30 mouse cellular contexts compared by ENCODE assay signal in the genomic region with DNA sequence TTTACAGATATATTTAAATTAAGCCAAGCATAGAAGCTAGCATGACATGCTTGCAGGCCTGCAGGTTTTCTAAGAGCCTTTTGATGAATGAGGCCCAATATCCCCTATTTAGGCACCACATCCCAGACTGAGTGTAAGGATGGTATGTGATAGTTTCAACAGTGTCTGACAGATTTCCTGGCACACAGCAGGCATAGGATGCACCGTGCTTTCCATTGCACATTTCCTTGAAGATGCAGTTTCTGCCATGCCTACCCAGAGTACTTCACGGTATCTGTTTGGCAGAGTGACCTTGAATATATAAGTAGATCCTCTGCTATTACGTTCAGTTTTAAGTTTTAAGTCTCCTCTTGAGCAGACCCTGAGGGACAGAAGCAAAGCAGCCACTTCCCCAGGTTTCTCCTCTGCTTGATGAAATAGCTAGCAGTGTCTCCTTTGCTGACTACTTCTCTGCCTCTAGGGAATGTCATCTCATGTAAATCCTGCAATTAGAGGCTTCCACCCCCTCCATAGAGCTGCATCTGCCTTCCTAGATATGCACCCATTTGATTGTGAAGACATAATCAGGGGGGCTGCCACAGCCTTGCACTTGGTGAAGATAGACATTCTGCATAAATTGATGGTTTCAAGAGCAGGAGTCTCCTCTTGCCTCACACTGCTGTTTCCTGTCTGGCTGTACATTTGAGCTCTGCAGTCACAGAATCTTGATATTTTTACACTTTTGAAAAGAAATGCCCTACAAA.
DNase-seq lines count a peak whose midpoint lies in the region; ATAC-seq and TF ChIP-seq lines count a peak whose summit lies in the region.
"Had no signal": no experiment of that assay in that cellular context is flagged by ENCODE, and none has a peak within 500 bp of the region (broad histone marks: within the 10 kb centered on the region; RNA-seq: fewer than 3 reads in every experiment).

No protein-coding gene starts in this region.

- no peaks in the 10 kb centered on the region for H3K36me3 ChIP-seq in forebrain, embryonic 15.5 days
- H3K36me3 ChIP-seq in forebrain, embryonic 11.5 days (ENCODE audit: control insufficient read depth, insufficient read depth, low read length): no peaks in the 10 kb centered on the region
- no peaks in the 10 kb centered on the region for H3K36me3 ChIP-seq in midbrain, embryonic 16.5 days (ENCODE audit: control insufficient read depth, insufficient read depth, low read length)
- H3K36me3 ChIP-seq in midbrain, postnatal 0 days (ENCODE audit: insufficient read depth, low read length): no peaks in the 10 kb centered on the region
- H3K36me3 ChIP-seq in forebrain, postnatal 0 days (ENCODE audit: insufficient read depth): no peaks in the 10 kb centered on the region
- H3K36me3 ChIP-seq: embryonic facial prominence, embryonic 10.5 days; embryonic facial prominence, embryonic 13.5 days; heart, embryonic 10.5 days; heart, embryonic 13.5 days had no signal

- DNase-seq in forebrain, embryonic 11.5 days (ENCODE audit: low spot score): no peak
- DNase-seq in midbrain, postnatal 0 days (ENCODE audit: low spot score): no peak
- DNase-seq in brain, embryonic 14.5 days (ENCODE audit: low read depth): peak; percentile 55
- peak; percentile 25 for DNase-seq in forebrain, postnatal 0 days
- no peak for DNase-seq in gastrocnemius, postnatal 25 days
- DNase-seq: adrenal gland, adult 2 months; adrenal gland, postnatal 25 days; cerebellum, adult 11 months; cerebellum, adult 2 months; cerebellum, adult 9-11 months; cerebellum, postnatal 25 days; embryo, embryonic 11 days; gastrocnemius, adult 2 months; gastrocnemius, postnatal 14 days; heart, adult 2 months; heart, postnatal 14 days; heart, postnatal 4 days had no signal

- H3K27me3 ChIP-seq in forebrain, embryonic 15.5 days: no peaks in the 10 kb centered on the region
- H3K27me3 ChIP-seq in forebrain, embryonic 11.5 days (ENCODE audit: control insufficient read depth, insufficient read depth, low read length): no peaks in the 10 kb centered on the region
- H3K27me3 ChIP-seq in midbrain, embryonic 16.5 days (ENCODE audit: control insufficient read depth, insufficient read depth, low read depth, low read length): no peaks in the 10 kb centered on the region
- no peaks in the 10 kb centered on the region for H3K27me3 ChIP-seq in midbrain, postnatal 0 days (ENCODE audit: insufficient read depth, low read length)
- no peaks in the 10 kb centered on the region for H3K27me3 ChIP-seq in forebrain, postnatal 0 days (ENCODE audit: insufficient read depth, low read length)
- H3K27me3 ChIP-seq: embryonic facial prominence, embryonic 13.5 days; heart, embryonic 13.5 days had no signal

- no peak overlapping the region for H3K27ac ChIP-seq in forebrain, embryonic 15.5 days (replicated peaks)
- no peak overlapping the region for H3K27ac ChIP-seq in forebrain, embryonic 11.5 days (ENCODE audit: low read depth, low read length)
- H3K27ac ChIP-seq in midbrain, embryonic 16.5 days (ENCODE audit: low read length): no peak overlapping the region
- H3K27ac ChIP-seq in midbrain, postnatal 0 days (ENCODE audit: low read depth, low read length): no peak overlapping the region
- no peak overlapping the region for H3K27ac ChIP-seq in forebrain, postnatal 0 days (ENCODE audit: low read depth, low read length)
- H3K27ac ChIP-seq: embryonic facial prominence, embryonic 10.5 days; embryonic facial prominence, embryonic 13.5 days; gastrocnemius, adult 2 months; heart, adult 2 months; heart, embryonic 10.5 days; heart, embryonic 13.5 days; hindbrain, embryonic 14.5 days; hindbrain, postnatal 0 days had no signal

- no peak overlapping the region for H3K9ac ChIP-seq in forebrain, embryonic 15.5 days (replicated peaks)
- H3K9ac ChIP-seq in forebrain, embryonic 11.5 days (ENCODE audit: low read length): no peak overlapping the region
- no peak overlapping the region for H3K9ac ChIP-seq in midbrain, embryonic 16.5 days (ENCODE audit: low read depth, low read length)
- H3K9ac ChIP-seq in midbrain, postnatal 0 days (replicated peaks; ENCODE audit: low read length, poor library complexity, severe bottlenecking): no peak overlapping the region
- H3K9ac ChIP-seq in forebrain, postnatal 0 days: no peak overlapping the region
- H3K9ac ChIP-seq: embryonic facial prominence, embryonic 13.5 days; heart, embryonic 13.5 days; hindbrain, embryonic 14.5 days had no signal

- peak; percentile 51; the same call in 1 of the 2 replicates for ATAC-seq in forebrain, embryonic 15.5 days (replicated peaks)
- ATAC-seq in forebrain, embryonic 11.5 days (replicated peaks; ENCODE audit: low FRiP score): no peak
- peak; percentile 43 for ATAC-seq in midbrain, embryonic 16.5 days
- ATAC-seq in midbrain, postnatal 0 days (ENCODE audit: low FRiP score): no peak
- ATAC-seq in forebrain, postnatal 0 days: peak; percentile 43; the same call in 1 of the 2 replicates
- ATAC-seq in granulocyte monocyte progenitor cell, adult 5-6 weeks (replicated peaks; ENCODE audit: poor library complexity, severe bottlenecking): no peak
- ATAC-seq: CD4-positive, CD25-positive, alpha-beta regulatory T cell, adult 4 months; hindbrain, postnatal 0 days; inflammation-experienced regulatory T-cells, adult 6 months; intestine, embryonic 16.5 days had no signal

- H3K4me1 ChIP-seq in forebrain, embryonic 15.5 days: 0 out of 2 replicates have a peak, but pooled peaks cover 2% of the 10 kb centered on the region
- no peaks in the 10 kb centered on the region for H3K4me1 ChIP-seq in forebrain, embryonic 11.5 days (replicated peaks; ENCODE audit: control insufficient read depth, insufficient read depth, low read length)
- H3K4me1 ChIP-seq in midbrain, embryonic 16.5 days (ENCODE audit: control insufficient read depth, insufficient read depth, low read length): no peaks in the 10 kb centered on the region
- H3K4me1 ChIP-seq in midbrain, postnatal 0 days (ENCODE audit: insufficient read depth, low read length): peaks cover 4% of the 10 kb centered on the region; the same call in 1 of the 2 replicates
- 0 out of 2 replicates have a peak, but pooled peaks cover 3% of the 10 kb centered on the region for H3K4me1 ChIP-seq in forebrain, postnatal 0 days (ENCODE audit: insufficient read depth)
- H3K4me1 ChIP-seq: embryonic facial prominence, embryonic 10.5 days; embryonic facial prominence, embryonic 13.5 days; heart, embryonic 10.5 days; heart, embryonic 13.5 days had no signal

- no peak for TF ChIP-seq POLR2A in brain, embryonic 14.5 days (IDR thresholded peaks at IDR 0.05; ENCODE audit: borderline replicate concordance, extremely low read depth, insufficient read depth, insufficient read length, poor library complexity, severe bottlenecking)

- TF ChIP-seq CTCF in midbrain, postnatal 0 days (IDR thresholded peaks at IDR 0.05): no peak
- no peak for TF ChIP-seq CTCF in brain, embryonic 14.5 days (IDR thresholded peaks at IDR 0.05; ENCODE audit: borderline replicate concordance, extremely low read depth, insufficient read depth, insufficient read length)
- TF ChIP-seq CTCF in forebrain, postnatal 0 days (IDR thresholded peaks at IDR 0.05; ENCODE audit: low read depth): no peak

- H3K4me2 ChIP-seq in forebrain, embryonic 15.5 days (replicated peaks): no peak overlapping the region
- H3K4me2 ChIP-seq in forebrain, embryonic 11.5 days (ENCODE audit: low read depth, low read length, severe bottlenecking): no peak overlapping the region
- no peak overlapping the region for H3K4me2 ChIP-seq in midbrain, embryonic 16.5 days (ENCODE audit: low read length)
- no peak overlapping the region for H3K4me2 ChIP-seq in midbrain, postnatal 0 days (ENCODE audit: low read depth, low read length, poor library complexity, severe bottlenecking)
- no peak overlapping the region for H3K4me2 ChIP-seq in forebrain, postnatal 0 days (ENCODE audit: low read depth)
- H3K4me2 ChIP-seq: embryonic facial prominence, embryonic 13.5 days; heart, embryonic 13.5 days; hindbrain, embryonic 14.5 days had no signal

- 54% methylated on average over 3 of the region's 3 CpGs for WGBS in forebrain, embryonic 15.5 days
- 77% methylated on average over 3 of the region's 3 CpGs for WGBS in forebrain, embryonic 11.5 days
- WGBS in midbrain, embryonic 16.5 days: 53% methylated on average over 3 of the region's 3 CpGs
- 52% methylated on average over 3 of the region's 3 CpGs for WGBS in midbrain, postnatal 0 days
- 56% methylated on average over 3 of the region's 3 CpGs for WGBS in forebrain, postnatal 0 days

- H3K9me3 ChIP-seq in forebrain, embryonic 15.5 days: no peaks in the 10 kb centered on the region
- H3K9me3 ChIP-seq in forebrain, embryonic 11.5 days (ENCODE audit: control insufficient read depth, low read length): no peaks in the 10 kb centered on the region
- no peaks in the 10 kb centered on the region for H3K9me3 ChIP-seq in midbrain, embryonic 16.5 days (replicated peaks; ENCODE audit: control insufficient read depth, low read length, poor library complexity, severe bottlenecking)
- no peaks in the 10 kb centered on the region for H3K9me3 ChIP-seq in midbrain, postnatal 0 days (ENCODE audit: low read length)
- no peaks in the 10 kb centered on the region for H3K9me3 ChIP-seq in forebrain, postnatal 0 days (ENCODE audit: low read length)
- H3K9me3 ChIP-seq: embryonic facial prominence, embryonic 10.5 days; embryonic facial prominence, embryonic 13.5 days; heart, embryonic 10.5 days; heart, embryonic 13.5 days had no signal

- H3K4me3 ChIP-seq in forebrain, embryonic 15.5 days: no peak overlapping the region
- no peak overlapping the region for H3K4me3 ChIP-seq in forebrain, embryonic 11.5 days (ENCODE audit: low read depth, low read length)
- no peak overlapping the region for H3K4me3 ChIP-seq in midbrain, embryonic 16.5 days (ENCODE audit: low read depth, low read length)
- no peak overlapping the region for H3K4me3 ChIP-seq in midbrain, postnatal 0 days (ENCODE audit: low read depth, low read length)
- H3K4me3 ChIP-seq in forebrain, postnatal 0 days (ENCODE audit: low read depth, low read length): no peak overlapping the region
- H3K4me3 ChIP-seq: embryonic facial prominence, embryonic 10.5 days; embryonic facial prominence, embryonic 13.5 days; erythroblast, embryonic 14.5 days; gastrocnemius, adult 2 months; heart, adult 2 months; heart, embryonic 10.5 days; heart, embryonic 13.5 days had no signal

Comparison
In these comparisons a context has a peak if more than half of its experiments do, and no peak if none do; other contexts are left out.
1. ATAC-seq: peak in forebrain, embryonic 15.5 days (single experiment), midbrain, embryonic 16.5 days (single experiment) and forebrain, postnatal 0 days (single experiment); none in forebrain, embryonic 11.5 days (single experiment), midbrain, postnatal 0 days (single experiment) and granulocyte monocyte progenitor cell, adult 5-6 weeks (single experiment).
2. DNase-seq: peak in brain, embryonic 14.5 days (single experiment) and forebrain, postnatal 0 days (single experiment); none in forebrain, embryonic 11.5 days (single experiment), midbrain, postnatal 0 days (single experiment) and gastrocnemius, postnatal 25 days (single experiment).